Mouse (Mus musculus) midbrain, embryonic 15.5 days (tissue): ENCODE data around the gene Dcaf6. TPM values are rescaled to one million over a fixed set of nuclear protein-coding genes. Genes with fewer than 3 reads are reported as not detected.
"Not testable (repeated sequence)": the region's sequence is repeated elsewhere in the genome, so short reads cannot be mapped to it uniquely, and the experiment has no call there.

Experiments
- ATAC-seq: fragments of 200-750 bp; cut with Nextera tagmentation; replicated peaks from 2 replicates; pipeline ENCODE4 v1.8.0; 2017; ENCODE audit warnings: moderate TSS enrichment
- H3K27ac ChIP-seq: fragments of 300-500 bp; sonication (generic); 2 replicates; pipeline ENCODE4 v1.5.1; 2015; ENCODE audit warnings: mild to moderate bottlenecking, inconsistent platforms
- H3K27me3 ChIP-seq: fragments of 300-500 bp; sonication (generic); replicated peaks from 2 replicates; pipeline ENCODE4 v1.6.1; 2015; ENCODE audit warnings: inconsistent platforms
- H3K36me3 ChIP-seq: fragments of 300-500 bp; sonication (generic); replicated peaks from 2 replicates; pipeline ENCODE4 v1.6.1; 2015; ENCODE audit warnings: inconsistent platforms
- H3K4me1 ChIP-seq: fragments of 300-500 bp; sonication (generic); 2 replicates; pipeline ENCODE4 v1.6.1; 2015; ENCODE audit warnings: inconsistent platforms
- H3K4me2 ChIP-seq: fragments of 300-500 bp; sonication (generic); 2 replicates; pipeline ENCODE4 v1.6.1; 2015; ENCODE audit warnings: inconsistent platforms, mild to moderate bottlenecking, moderate library complexity
- H3K4me3 ChIP-seq: fragments of 300-500 bp; sonication (generic); 2 replicates; pipeline ENCODE4 v1.5.1; 2015; ENCODE audit warnings: mild to moderate bottlenecking, inconsistent platforms
- H3K9ac ChIP-seq: fragments of 300-500 bp; sonication (generic); 2 replicates; pipeline ENCODE4 v1.6.1; 2015; ENCODE audit warnings: mild to moderate bottlenecking, inconsistent platforms
- H3K9me3 ChIP-seq: fragments of 300-500 bp; sonication (generic); 2 replicates; pipeline ENCODE4 v1.6.1; 2016; ENCODE audit warnings: inconsistent platforms
- WGBS: fragments of 180-500 bp; shearing (Covaris S2); methylation state at CpG from one replicate; pipeline ENCODE4 v1.1.7; 2015; ENCODE audit warnings: mixed read lengths; 5-methylcytosine and 5-hydroxymethylcytosine counted together
- polyA plus RNA-seq: library from polyadenylated mRNA; unstranded; fragments of >200 nt; fragmentation: Nextera tagmentation; extraction: Ambion mirVana; gene quantifications from 2 replicates; pipeline ENCODE4 v1.2.1, GENCODE M21; 2015

Gene Dcaf6
- polyA plus RNA-seq, 1 experiment from 2014 or later: 16.7 TPM

DNA sequence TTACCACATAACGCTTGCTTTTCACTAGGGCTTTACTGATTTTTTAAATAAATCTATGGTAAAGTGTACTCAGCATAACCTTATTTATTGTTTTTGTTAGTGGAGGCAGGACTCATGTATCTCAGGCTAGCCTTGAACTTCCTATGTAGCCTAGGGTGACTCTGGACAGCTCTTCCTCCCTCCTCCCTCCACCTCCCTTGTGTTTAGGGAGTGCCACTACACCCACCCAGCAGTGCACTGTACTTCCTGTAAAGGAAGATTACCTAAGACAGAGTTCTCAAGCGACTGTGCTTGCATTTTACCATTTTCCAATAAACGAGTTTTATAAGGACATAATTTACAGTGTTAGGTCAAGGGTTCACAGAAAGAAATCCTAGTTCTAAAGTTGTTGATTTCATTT, 127.5 kb downstream of the Dcaf6 start:
- WGBS: 91% methylated on average over 3 of the region's 3 CpGs

DNA sequence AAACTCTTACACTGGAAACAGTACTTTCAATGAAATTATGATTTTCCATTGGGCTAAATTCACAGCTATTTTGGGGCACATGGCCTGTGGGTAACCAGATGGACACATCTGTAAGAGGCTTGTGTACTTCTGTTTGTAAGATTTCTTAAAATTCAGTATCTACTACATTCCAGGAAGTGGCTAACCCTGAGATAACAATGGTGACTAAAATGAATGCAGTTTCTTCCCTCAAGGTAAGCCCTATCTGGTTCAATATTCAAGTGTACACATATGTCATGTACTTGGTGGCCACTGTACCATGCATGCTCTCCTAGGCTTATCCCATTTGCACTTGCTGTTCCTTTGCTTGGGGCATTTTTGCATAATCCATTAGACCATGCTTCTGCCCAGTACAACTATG, 129.4 kb downstream of the Dcaf6 start:
- 0 out of 2 replicates have a peak, but pooled peaks cover under 1% of the 10 kb centered on the region for H3K36me3 ChIP-seq
- H3K27ac ChIP-seq: no peak overlapping the region
- H3K4me1 ChIP-seq: no peaks in the 10 kb centered on the region
- H3K4me3 ChIP-seq: no peak overlapping the region
- H3K4me2 ChIP-seq: no peak overlapping the region
- H3K9ac ChIP-seq: no peak overlapping the region
- H3K9me3 ChIP-seq: no peaks in the 10 kb centered on the region
- no peak for ATAC-seq
- no peaks in the 10 kb centered on the region for H3K27me3 ChIP-seq

More for the DNA sequence above, 127.5 kb downstream of the Dcaf6 start:
- Histone ChIP-seq H3K27me3 (no peaks in the 10 kb centered on the region), H3K27ac (no peak overlapping the region), H3K4me1 (no peaks in the 10 kb centered on the region), H3K4me3 (no peak overlapping the region), H3K4me2 (no peak overlapping the region), H3K9me3 (no peaks in the 10 kb centered on the region), H3K9ac (no peak overlapping the region), H3K36me3 (no peaks in the 10 kb centered on the region)
- ATAC-seq: no peak

DNA sequence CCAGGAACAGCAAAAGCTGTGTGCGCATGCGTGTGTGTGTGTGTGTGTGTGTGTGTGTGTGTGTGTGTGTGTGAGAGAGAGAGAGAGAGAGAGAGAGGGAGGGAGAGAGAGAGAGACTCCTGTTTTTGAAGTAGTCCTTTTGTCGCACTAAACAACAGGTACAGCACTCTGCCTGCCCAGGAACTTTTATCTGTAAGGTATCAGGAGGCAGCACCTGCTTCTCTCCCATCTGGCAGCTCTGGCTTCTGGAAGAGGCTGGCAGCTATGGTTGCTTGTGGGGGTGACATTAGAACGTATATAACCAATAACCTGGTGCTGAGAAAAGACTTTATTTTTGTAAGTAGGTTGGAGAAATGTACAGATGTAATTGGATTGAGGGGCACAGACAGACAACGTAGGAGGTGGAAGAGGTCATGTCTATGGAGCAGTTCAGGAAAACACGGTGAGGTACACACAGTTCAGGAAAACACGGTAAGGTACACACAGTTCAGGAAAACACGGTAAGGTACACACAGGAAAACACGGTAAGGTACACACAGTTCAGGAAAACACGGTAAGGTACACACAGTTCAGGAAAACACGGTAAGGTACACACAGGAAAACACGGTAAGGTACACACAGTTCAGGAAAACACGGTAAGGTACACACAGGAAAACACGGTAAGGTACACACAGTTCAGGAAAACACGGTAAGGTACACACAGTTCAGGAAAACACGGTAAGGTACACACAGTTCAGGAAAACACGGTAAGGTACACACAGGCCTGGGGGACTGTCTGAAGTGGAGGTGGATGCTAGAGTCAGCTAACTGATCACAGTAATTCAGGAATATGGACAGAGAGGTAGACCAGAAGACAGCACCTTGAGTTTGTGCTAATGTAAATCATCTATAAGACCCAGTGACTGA, 131.6 kb downstream of the Dcaf6 start:
- H3K9ac ChIP-seq, H3K36me3 ChIP-seq, ATAC-seq, H3K9me3 ChIP-seq, H3K27ac ChIP-seq, H3K4me1 ChIP-seq, H3K27me3 ChIP-seq, H3K4me2 ChIP-seq, H3K4me3 ChIP-seq: not testable (repeated sequence)
- 94% methylated on average over 17 of the region's 17 CpGs for WGBS

DNA sequence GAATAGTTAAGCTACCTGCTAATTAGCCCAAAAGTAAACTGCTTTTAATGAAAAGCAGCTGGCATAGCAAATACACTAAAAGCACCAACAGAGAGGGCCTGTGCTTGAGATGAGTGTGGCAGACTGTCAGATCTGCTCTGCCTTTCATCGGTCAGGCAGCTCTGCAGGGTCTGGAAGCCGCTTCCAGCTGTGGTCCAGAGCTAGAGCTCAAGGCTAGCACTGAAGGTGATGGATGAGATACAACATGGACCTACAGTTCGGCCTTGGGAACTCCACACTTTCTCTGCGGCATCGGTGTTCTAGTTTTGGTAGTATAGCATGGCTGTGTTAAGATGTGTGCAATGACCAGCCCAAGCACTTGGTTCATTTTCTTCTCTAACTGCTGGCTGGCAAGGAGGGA, 132.4 kb downstream of the Dcaf6 start:
- no peaks in the 10 kb centered on the region for H3K4me1 ChIP-seq
- no peak overlapping the region for H3K9ac ChIP-seq
- H3K9me3 ChIP-seq: no peaks in the 10 kb centered on the region
- 0 out of 2 replicates have a peak, but pooled peaks cover 4% of the 10 kb centered on the region for H3K36me3 ChIP-seq
- no peak overlapping the region for H3K4me3 ChIP-seq
- H3K27ac ChIP-seq: no peak overlapping the region
- no peaks in the 10 kb centered on the region for H3K27me3 ChIP-seq
- 89% methylated on average over 5 of the region's 5 CpGs for WGBS
- H3K4me2 ChIP-seq: no peak overlapping the region
- ATAC-seq: no peak

DNA sequence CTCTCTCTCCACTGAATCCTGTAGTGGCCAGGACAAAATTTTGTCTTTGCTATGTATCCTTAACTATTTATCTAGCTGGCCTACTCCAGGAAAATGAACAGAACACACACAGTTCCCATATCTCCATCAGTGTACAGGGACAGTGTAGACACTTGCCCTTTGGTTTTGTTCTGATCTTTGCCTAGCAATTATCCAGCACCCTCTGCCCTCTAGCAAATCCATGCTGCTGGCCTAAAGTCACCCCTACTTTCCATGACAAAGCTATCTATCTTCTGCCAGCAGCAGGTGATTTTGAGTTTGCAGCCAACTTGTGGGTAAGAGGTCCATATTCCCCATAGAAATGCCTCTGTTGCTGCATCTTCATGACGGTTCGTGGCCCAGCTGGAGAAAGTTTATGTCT, 132.9 kb downstream of the Dcaf6 start:
- no peaks in the 10 kb centered on the region for H3K27me3 ChIP-seq
- H3K4me2 ChIP-seq: no peak overlapping the region
- H3K36me3 ChIP-seq: peaks cover 4% of the 10 kb centered on the region; the same call in 1 of the 2 replicates
- no peak overlapping the region for H3K9ac ChIP-seq
- no peak overlapping the region for H3K27ac ChIP-seq
- H3K4me1 ChIP-seq: no peaks in the 10 kb centered on the region
- 86% methylated on average over 2 of the region's 2 CpGs for WGBS
- H3K9me3 ChIP-seq: no peaks in the 10 kb centered on the region
- ATAC-seq: no peak
- H3K4me3 ChIP-seq: no peak overlapping the region

DNA sequence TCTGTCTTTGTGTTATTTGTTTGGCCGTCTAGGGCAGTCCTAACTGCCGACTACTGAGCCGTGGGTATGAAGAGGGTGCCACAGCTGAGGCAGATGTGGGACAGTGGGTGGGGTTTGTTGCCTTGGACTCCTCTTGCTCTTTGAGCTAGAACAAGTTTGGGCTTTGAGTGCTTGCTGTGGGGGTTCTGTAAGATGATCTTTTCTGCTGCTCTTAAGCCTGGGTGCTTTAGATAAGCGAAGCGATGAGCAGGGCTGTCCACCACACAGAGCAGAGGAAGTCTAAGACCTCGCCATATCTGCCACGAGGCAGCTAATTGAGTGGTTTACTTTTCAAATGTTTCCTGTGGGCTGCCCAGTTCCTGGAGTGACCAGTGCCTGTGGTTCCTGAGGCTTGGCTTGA, 137.3 kb downstream of the Dcaf6 start:
- H3K27ac ChIP-seq: no peak overlapping the region
- peaks cover 12% of the 10 kb centered on the region; the same call in 1 of the 2 replicates for H3K36me3 ChIP-seq
- H3K27me3 ChIP-seq: no peaks in the 10 kb centered on the region
- 85% methylated on average over 7 of the region's 7 CpGs for WGBS
- no peak overlapping the region for H3K9ac ChIP-seq
- no peak overlapping the region for H3K4me3 ChIP-seq
- no peak for ATAC-seq
- no peaks in the 10 kb centered on the region for H3K4me1 ChIP-seq
- H3K4me2 ChIP-seq: no peak overlapping the region
- no peaks in the 10 kb centered on the region for H3K9me3 ChIP-seq

DNA sequence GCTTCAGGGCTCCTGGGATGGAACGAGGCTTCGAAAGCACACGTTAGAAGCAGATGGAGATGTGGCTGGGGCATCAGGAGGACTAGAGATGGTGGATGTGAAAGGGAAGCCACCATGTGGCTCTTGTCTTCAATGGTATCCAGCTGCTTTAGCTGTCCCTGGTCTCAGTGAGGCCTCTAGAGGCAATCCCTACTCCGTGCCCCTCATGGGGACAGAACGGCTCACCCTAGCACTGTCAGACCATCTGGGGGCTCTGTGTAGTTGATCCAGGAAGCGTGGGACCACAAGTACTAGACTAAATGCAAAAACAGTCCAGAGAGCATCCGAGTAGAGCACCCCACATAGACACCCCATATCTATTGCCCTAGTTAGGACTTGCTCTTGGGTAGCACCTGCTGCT, 138.4 kb downstream of the Dcaf6 start:
- Histone ChIP-seq H3K4me2 (no peak overlapping the region), H3K27me3 (no peaks in the 10 kb centered on the region), H3K4me3 (no peak overlapping the region), H3K27ac (no peak overlapping the region), H3K4me1 (no peaks in the 10 kb centered on the region), H3K9me3 (no peaks in the 10 kb centered on the region), H3K36me3 (peaks cover 12% of the 10 kb centered on the region; the same call in 1 of the 2 replicates), H3K9ac (no peak overlapping the region)
- no peak for ATAC-seq
- WGBS: 92% methylated on average over 7 of the region's 7 CpGs

DNA sequence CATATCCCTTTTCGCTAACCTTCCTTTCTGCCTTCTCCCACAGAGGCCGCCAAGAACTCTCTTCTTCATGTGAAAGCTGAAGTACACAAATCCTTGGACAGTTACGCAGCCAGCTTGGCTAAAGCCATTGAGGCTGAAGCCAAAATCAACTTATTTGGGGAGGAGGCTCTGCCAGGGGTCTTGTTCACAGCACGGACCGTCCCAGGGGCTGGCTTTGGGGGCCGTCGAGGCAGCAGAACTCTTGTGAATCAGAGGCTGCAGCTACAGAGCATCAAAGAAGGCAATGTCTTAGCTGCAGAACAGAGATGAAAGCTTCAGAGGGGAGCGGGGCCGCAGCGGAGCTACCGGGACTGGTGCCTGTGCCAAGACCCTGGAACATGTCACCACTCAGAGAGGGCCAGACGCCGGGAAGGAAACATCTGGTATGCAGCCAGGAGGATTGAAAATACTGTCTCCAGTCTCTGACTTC, 138.8 kb downstream of the Dcaf6 start:
- Histone ChIP-seq H3K36me3 (peaks cover 12% of the 10 kb centered on the region; the same call in 1 of the 2 replicates), H3K4me2 (no peak overlapping the region)
- WGBS: 85% methylated on average over 13 of the region's 13 CpGs

DNA sequence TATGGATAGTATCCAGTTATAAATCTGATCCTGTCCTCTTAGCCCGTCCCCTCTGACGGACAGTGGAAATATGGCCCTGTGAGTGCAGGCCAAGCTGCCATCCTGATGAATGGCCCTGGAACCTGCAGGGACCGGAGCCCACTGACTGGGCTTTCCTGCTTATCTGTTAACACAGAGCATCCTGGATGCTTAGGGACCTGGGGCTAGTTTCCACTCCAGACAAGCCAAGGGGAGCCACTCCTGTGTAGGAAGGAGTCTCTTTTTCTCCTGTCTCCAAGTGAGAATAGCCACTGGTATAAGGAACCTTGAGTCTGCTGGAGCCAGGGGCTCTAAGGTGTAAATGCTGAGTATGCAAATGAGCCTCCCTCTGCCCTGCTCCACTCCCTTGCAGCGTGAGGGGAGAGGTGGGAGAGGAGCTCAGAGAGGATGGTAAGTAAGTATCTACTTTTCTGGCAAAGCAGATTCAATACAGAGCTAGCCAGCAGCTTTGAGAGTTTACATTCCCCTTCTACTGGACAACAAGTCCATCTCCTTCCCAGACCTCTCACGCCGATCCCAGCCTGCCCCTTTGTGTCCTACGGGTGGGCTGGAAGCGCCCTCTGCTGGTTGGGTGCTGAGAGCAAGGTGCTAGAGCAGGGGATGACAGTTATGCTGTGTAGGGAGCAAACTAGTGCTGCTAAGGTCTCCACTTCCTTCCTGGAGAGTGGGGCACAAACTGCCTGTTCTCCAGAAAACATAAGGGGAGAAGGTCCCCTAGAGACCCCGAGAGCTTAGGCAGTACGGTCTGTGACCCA, 139.9 kb downstream of the Dcaf6 start:
- Histone ChIP-seq H3K9me3 (no peaks in the 10 kb centered on the region), H3K4me1 (no peaks in the 10 kb centered on the region), H3K4me2 (no peak overlapping the region), H3K27ac (no peak overlapping the region), H3K4me3 (no peak overlapping the region), H3K36me3 (peaks cover 8% of the 10 kb centered on the region; the same call in 1 of the 2 replicates), H3K9ac (no peak overlapping the region), H3K27me3 (no peaks in the 10 kb centered on the region)
- ATAC-seq: no peak; the same call in 1 of the 2 replicates
- WGBS: 45% methylated on average over 10 of the region's 10 CpGs

More for the DNA sequence above, 138.8 kb downstream of the Dcaf6 start:
- Histone ChIP-seq H3K27me3 (no peaks in the 10 kb centered on the region), H3K9ac (no peak overlapping the region), H3K9me3 (no peaks in the 10 kb centered on the region), H3K4me3 (no peak overlapping the region), H3K4me1 (no peaks in the 10 kb centered on the region), H3K27ac (no peak overlapping the region)
- ATAC-seq: no peak

DNA sequence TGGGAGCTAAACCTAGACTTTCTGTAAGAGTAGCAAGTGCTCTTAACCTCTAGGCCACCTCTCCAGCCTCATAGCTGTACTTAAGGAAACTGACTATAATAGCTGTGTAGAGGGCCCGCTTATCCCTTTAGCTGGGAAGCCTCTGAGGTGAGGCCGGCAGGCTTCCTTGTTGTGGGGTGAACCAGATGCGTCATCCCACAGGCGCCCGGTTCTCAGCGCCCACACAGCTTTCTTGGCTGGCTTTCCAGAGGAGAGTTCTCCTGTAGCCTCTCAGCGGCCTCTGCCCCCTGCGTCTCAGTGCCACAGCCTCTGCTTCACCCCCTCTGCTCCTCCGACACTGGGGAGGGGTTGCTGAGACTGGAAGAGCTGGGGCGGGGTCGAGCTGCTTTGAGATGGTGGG, 143.9 kb downstream of the Dcaf6 start:
- Histone ChIP-seq H3K27me3 (no peaks in the 10 kb centered on the region), H3K4me1 (no peaks in the 10 kb centered on the region), H3K4me2 (no peak overlapping the region), H3K36me3 (peaks cover 22% of the 10 kb centered on the region; the same call in 1 of the 2 replicates), H3K9ac (no peak overlapping the region), H3K9me3 (no peaks in the 10 kb centered on the region), H3K4me3 (no peak overlapping the region), H3K27ac (no peak overlapping the region)
- 47% methylated on average over 11 of the region's 11 CpGs for WGBS
- no peak for ATAC-seq

DNA sequence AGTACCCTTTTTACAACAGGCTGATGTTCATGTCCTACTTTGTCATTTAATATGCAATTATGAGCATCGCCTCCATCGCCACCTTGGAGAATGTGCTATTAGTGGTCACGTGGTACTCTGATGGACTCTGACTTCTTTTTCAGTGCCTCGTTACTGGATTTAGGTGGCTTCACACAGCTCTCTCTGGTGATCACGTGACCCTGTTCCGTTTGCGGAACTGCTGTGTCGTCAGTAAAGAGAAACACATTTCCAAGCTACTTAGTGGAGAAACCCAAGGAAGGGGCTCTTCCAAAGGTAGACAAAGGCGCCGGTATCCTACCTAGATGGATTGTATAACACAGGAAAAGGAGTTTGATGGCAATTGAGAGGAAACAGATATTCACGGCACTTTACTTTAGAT, 152.1 kb downstream of the Dcaf6 start:
- no peaks in the 10 kb centered on the region for H3K27me3 ChIP-seq
- H3K4me2 ChIP-seq: no peak overlapping the region
- no peaks in the 10 kb centered on the region for H3K9me3 ChIP-seq
- no peak overlapping the region for H3K4me3 ChIP-seq
- H3K27ac ChIP-seq: no peak overlapping the region
- no peak for ATAC-seq
- H3K9ac ChIP-seq: no peak overlapping the region
- H3K4me1 ChIP-seq: no peaks in the 10 kb centered on the region
- H3K36me3 ChIP-seq: peaks cover 34% of the 10 kb centered on the region
- 84% methylated on average over 11 of the region's 11 CpGs for WGBS

DNA sequence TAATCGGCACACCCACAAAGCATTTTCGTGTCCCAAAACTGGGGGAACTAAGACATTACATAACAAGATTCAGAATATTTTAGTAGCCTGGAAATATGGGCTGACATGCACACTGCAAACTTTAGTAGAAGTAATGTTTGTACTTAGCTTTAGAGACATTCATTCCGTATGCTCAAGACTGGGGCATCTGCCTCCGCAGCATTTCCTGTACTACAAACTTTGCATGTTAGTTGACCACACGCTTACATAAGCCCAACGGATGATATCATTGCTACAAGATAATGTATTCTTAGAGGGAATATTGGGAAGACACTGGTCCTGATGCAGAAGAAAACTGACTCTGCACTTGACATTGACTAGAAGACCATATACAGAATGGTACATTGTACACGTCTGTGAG, 155.9 kb downstream of the Dcaf6 start:
- Histone ChIP-seq H3K4me1 (peaks cover 7% of the 10 kb centered on the region; the same call in 1 of the 2 replicates), H3K9ac (no peak overlapping the region), H3K9me3 (no peaks in the 10 kb centered on the region), H3K36me3 (peaks cover 12% of the 10 kb centered on the region; the same call in 1 of the 2 replicates), H3K27ac (no peak overlapping the region), H3K4me2 (no peak overlapping the region), H3K4me3 (no peak overlapping the region), H3K27me3 (no peaks in the 10 kb centered on the region)
- WGBS: 94% methylated on average over 7 of the region's 7 CpGs
- no peak for ATAC-seq
